Mouse (Mus musculus): Measurements from ENCODE around the gene Gm42791. TPM values are rescaled to one million over a fixed set of nuclear protein-coding genes. Genes with fewer than 3 reads are reported as not detected.
A peak's percentile ranks its signal among the peaks of the same experiment; 100 is the strongest.

Gm42791 gene
- total and polyA plus RNA-seq, 3 experiments = 0.42 to 1.3 TPM; not detected in 1

GRCm38 (mm10) chr5:148959068-148959990 lies 35.6 kb downstream of the Gm42791 start:
- in situ Hi-C loops (cut with MboI; ENCODE audit: low pct_ligation_motif_present, low pct_unique_long_range_greater_than_20kb, low sequenced_read_pairs) = loop anchor here (10.0 kb wide), 1 partner anchor 145 kb away; no protein-coding TSS in a partner anchor

GRCm38 (mm10) chr5:148958355-148958754 lies 36.6 kb downstream of the Gm42791 start:
- H3K27ac ChIP-seq (ENCODE audit: insufficient read depth, low read depth) = no peak overlapping the region
- dilution Hi-C loops (cut with MboI; ENCODE audit: extremely low pct_ligation_motif_present, extremely low pct_unique_long_range_greater_than_20kb, low sequenced_read_pairs) = no loop called here
- H3K4me1 ChIP-seq (ENCODE audit: control insufficient read depth in 1 of 2, insufficient read depth in 2 of 2) = peaks cover 0 to 24% of the 10 kb centered on the region in 2 experiments; a peak in 2 of 4 replicates
- no peak overlapping the region for H3K9ac ChIP-seq (ENCODE audit: insufficient read depth, low read depth)
- no peaks in the 10 kb centered on the region for H3K79me2 ChIP-seq (replicated peaks; ENCODE audit: control insufficient read depth, extremely low read depth, insufficient read depth, poor library complexity, severe bottlenecking)
- peaks cover 2% of the 10 kb centered on the region for H3K9me3 ChIP-seq (replicated peaks; ENCODE audit: low read length)
- peak overlapping the region; percentile 11; the same call in 1 of the 2 replicates for H3K4me2 ChIP-seq (ENCODE audit: insufficient read depth, low read depth, poor library complexity, severe bottlenecking)
- DNase-seq (ENCODE audit: extremely low read depth) = no peak
- H3K36me3 ChIP-seq (replicated peaks in 1 of 2; ENCODE audit: control insufficient read depth in 1 of 2, insufficient read depth in 1 of 2, low read length in 1 of 2) = no peaks in the 10 kb centered on the region
- no peak for TF ChIP-seq MEF2A (IDR thresholded peaks at IDR 0.05; ENCODE audit: borderline replicate concordance, low read depth, low read length)
- TF ChIP-seq ETS1 (conservative IDR thresholded peaks at IDR 0.05; ENCODE audit: low read depth, low read length) = no peak
- no peak for TF ChIP-seq CHD1 (IDR thresholded peaks at IDR 0.05; ENCODE audit: low read depth, low read length)
- TF ChIP-seq SMC3 (IDR thresholded peaks at IDR 0.05; ENCODE audit: low read depth, low read length) = peak; percentile 39
- TF ChIP-seq RAD21 (IDR thresholded peaks at IDR 0.05; ENCODE audit: low read depth, low read length) = peak; percentile 29
- TF ChIP-seq GABPA (IDR thresholded peaks at IDR 0.05; ENCODE audit: insufficient replicate concordance, low read depth, low read length) = no peak
- no peak for TF ChIP-seq SIN3A (IDR thresholded peaks at IDR 0.05; ENCODE audit: low read length)
- no peak for TF ChIP-seq IRF4 (IDR thresholded peaks at IDR 0.05; ENCODE audit: low read depth, low read length)
- no peak for TF ChIP-seq ELF1 (IDR thresholded peaks at IDR 0.05; ENCODE audit: low read depth, low read length)
- no peak for TF ChIP-seq JUND (conservative IDR thresholded peaks at IDR 0.05; ENCODE audit: low read depth, low read length)
- no peak for TF ChIP-seq POLR2A (IDR thresholded peaks at IDR 0.05; ENCODE audit: low read depth, low read length)
- TF ChIP-seq PAX5 (IDR thresholded peaks at IDR 0.05; ENCODE audit: low read length) = no peak
- peak; percentile 57 to 61 for TF ChIP-seq CTCF (conservative IDR thresholded peaks at IDR 0.05 in 1 of 2, IDR thresholded peaks at IDR 0.05 in 1 of 2; ENCODE audit: low read depth in 2 of 2, low read length in 2 of 2)
- no peak for TF ChIP-seq BHLHE40 (IDR thresholded peaks at IDR 0.05; ENCODE audit: low read depth, low read length)
- no peak for TF ChIP-seq TBP (conservative IDR thresholded peaks at IDR 0.05; ENCODE audit: low read depth, low read length)
- TF ChIP-seq USF1 (IDR thresholded peaks at IDR 0.05; ENCODE audit: low read depth, low read length) = no peak
- H3K4me3 ChIP-seq (replicated peaks in 1 of 3; ENCODE audit: low read depth in 2 of 3, low read length in 2 of 3, poor library complexity in 1 of 3) = no peak overlapping the region
- H3K27me3 ChIP-seq (replicated peaks) = peaks cover 3% of the 10 kb centered on the region
- in situ Hi-C loops (cut with MboI; ENCODE audit: low pct_ligation_motif_present, low pct_unique_long_range_greater_than_20kb, low sequenced_read_pairs) = loop anchor here (10.0 kb wide), 1 partner anchor 144 kb away; no protein-coding TSS in a partner anchor

More at GRCm38 (mm10) chr5:148959068-148959990, 35.6 kb downstream of the Gm42791 start:
- peak; percentile 90 for DNase-seq (ENCODE audit: extremely low read depth)
- peaks cover 3% of the 10 kb centered on the region for H3K27me3 ChIP-seq (replicated peaks)
- H3K27ac ChIP-seq (ENCODE audit: insufficient read depth, low read depth) = no peak overlapping the region
- H3K4me2 ChIP-seq (ENCODE audit: insufficient read depth, low read depth, poor library complexity, severe bottlenecking) = peak overlapping the region; percentile 48
- no peaks in the 10 kb centered on the region for H3K79me2 ChIP-seq (replicated peaks; ENCODE audit: control insufficient read depth, extremely low read depth, insufficient read depth, poor library complexity, severe bottlenecking)
- no peaks in the 10 kb centered on the region for H3K36me3 ChIP-seq (replicated peaks in 1 of 2; ENCODE audit: control insufficient read depth in 1 of 2, insufficient read depth in 1 of 2, low read length in 1 of 2)
- dilution Hi-C loops (cut with MboI; ENCODE audit: extremely low pct_ligation_motif_present, extremely low pct_unique_long_range_greater_than_20kb, low sequenced_read_pairs) = no loop called here
- no peak overlapping the region for H3K9ac ChIP-seq (ENCODE audit: insufficient read depth, low read depth)
- no peaks in the 10 kb centered on the region for H3K9me3 ChIP-seq (replicated peaks; ENCODE audit: low read length)
- H3K4me1 ChIP-seq (ENCODE audit: control insufficient read depth in 1 of 2, insufficient read depth in 2 of 2) = peaks cover 0 to 24% of the 10 kb centered on the region in 2 experiments; a peak in 2 of 4 replicates
- peak overlapping the region in 2 of 3 experiments; percentile 21 to 26 for H3K4me3 ChIP-seq (replicated peaks in 1 of 3; ENCODE audit: low read depth in 2 of 3, low read length in 2 of 3, poor library complexity in 1 of 3)
- TF ChIP-seq BHLHE40 (IDR thresholded peaks at IDR 0.05; ENCODE audit: low read depth, low read length) (peak; percentile 92), ZNF384 (IDR thresholded peaks at IDR 0.05; ENCODE audit: low read depth, low read length) (no peak), MEF2A (IDR thresholded peaks at IDR 0.05; ENCODE audit: borderline replicate concordance, low read depth, low read length) (peak; percentile 51; the same call in 1 of the 2 replicates), E2F4 (IDR thresholded peaks at IDR 0.05; ENCODE audit: insufficient replicate concordance, low read depth, low read length) (no peak), USF1 (IDR thresholded peaks at IDR 0.05; ENCODE audit: low read depth, low read length) (peak; percentile 64), GABPA (IDR thresholded peaks at IDR 0.05; ENCODE audit: insufficient replicate concordance, low read depth, low read length) (no peak), ZKSCAN1 (IDR thresholded peaks at IDR 0.05; ENCODE audit: borderline replicate concordance, low read depth, low read length) (no peak), IRF4 (IDR thresholded peaks at IDR 0.05; ENCODE audit: low read depth, low read length) (no peak), ZMIZ1 (IDR thresholded peaks at IDR 0.05; ENCODE audit: low read depth, low read length) (0 out of 2 replicates have a peak, but pooled peaks have one; percentile 25), MAFK (IDR thresholded peaks at IDR 0.05; ENCODE audit: insufficient replicate concordance, low read length) (peak; percentile 59; the same call in 1 of the 2 replicates), KAT2A (IDR thresholded peaks at IDR 0.05; ENCODE audit: insufficient replicate concordance, low read length) (no peak), NELFE (IDR thresholded peaks at IDR 0.05; ENCODE audit: low read depth, low read length) (no peak), NRF1 (IDR thresholded peaks at IDR 0.05; ENCODE audit: low read depth, low read length) (no peak), MYC (IDR thresholded peaks at IDR 0.05; ENCODE audit: low read depth, low read length) (no peak), USF2 (conservative IDR thresholded peaks at IDR 0.05; ENCODE audit: low read depth, low read length) (peak; percentile 14; the same call in 1 of the 2 replicates), RCOR1 (conservative IDR thresholded peaks at IDR 0.05; ENCODE audit: low read depth, low read length) (no peak; the same call in 1 of the 2 replicates), MAZ (IDR thresholded peaks at IDR 0.05; ENCODE audit: low read depth, low read length) (no peak), JUND (conservative IDR thresholded peaks at IDR 0.05; ENCODE audit: low read depth, low read length) (0 out of 2 replicates have a peak, but pooled peaks have one; percentile 11), EP300 (IDR thresholded peaks at IDR 0.05; ENCODE audit: low read length) (peak; percentile 72; the same call in 1 of the 2 replicates), CHD1 (IDR thresholded peaks at IDR 0.05; ENCODE audit: low read depth, low read length) (no peak), ELF1 (IDR thresholded peaks at IDR 0.05; ENCODE audit: low read depth, low read length) (0 out of 2 replicates have a peak, but pooled peaks have one; percentile 10), SIN3A (IDR thresholded peaks at IDR 0.05; ENCODE audit: low read length) (no peak), MAX (IDR thresholded peaks at IDR 0.05; ENCODE audit: low read length) (peak; percentile 65; the same call in 1 of the 2 replicates), ZC3H11A (IDR thresholded peaks at IDR 0.05; ENCODE audit: low read depth, low read length) (no peak), UBTF (IDR thresholded peaks at IDR 0.05; ENCODE audit: low read depth, low read length) (peak; percentile 70; the same call in 1 of the 2 replicates), TCF12 (IDR thresholded peaks at IDR 0.05; ENCODE audit: low read depth, low read length) (peak; percentile 87), ETS1 (conservative IDR thresholded peaks at IDR 0.05; ENCODE audit: low read depth, low read length) (peak; percentile 79), POLR2AphosphoS2 (IDR thresholded peaks at IDR 0.05; ENCODE audit: low read depth, low read length) (no peak), MXI1 (IDR thresholded peaks at IDR 0.05; ENCODE audit: low read depth, low read length) (peak; percentile 50; the same call in 1 of the 2 replicates), HCFC1 (IDR thresholded peaks at IDR 0.05; ENCODE audit: low read depth, low read length) (no peak)
